Mouse (Mus musculus) lung, postnatal 0 days (tissue): ENCODE data around the gene Ggact. TPM values are rescaled to one million over a fixed set of nuclear protein-coding genes. Genes with fewer than 3 reads are reported as not detected.

Experiments used
- ATAC-seq: fragments of 200-750 bp; cut with Nextera tagmentation; 2 replicates; pipeline ENCODE4 v1.8.0; 2017; ENCODE audit warnings: moderate library complexity
- DNase-seq: peaks from one replicate; pipeline ENCODE4 v3.0.0-alpha.2; 2016; ENCODE audit warnings: low spot score
- H3K27ac ChIP-seq: fragments of 300-500 bp; sonication (generic); 2 replicates; pipeline ENCODE4 v1.5.1; 2014; ENCODE audit warnings: antibody characterized with exemption, mild to moderate bottlenecking, low read length, mixed read lengths
- H3K27me3 ChIP-seq: fragments of 300-500 bp; sonication (generic); replicated peaks from 2 replicates; pipeline ENCODE4 v1.6.1; 2014; ENCODE audit warnings: low read length, mixed read lengths; ENCODE audit not compliant: insufficient read depth
- H3K36me3 ChIP-seq: fragments of 300-500 bp; sonication (generic); 2 replicates; pipeline ENCODE4 v1.6.1; 2014; ENCODE audit warnings: low read length, mixed read lengths; ENCODE audit not compliant: insufficient read depth
- H3K4me1 ChIP-seq: fragments of 300-500 bp; sonication (generic); 2 replicates; pipeline ENCODE4 v1.6.1; 2014; ENCODE audit warnings: antibody characterized with exemption, low read depth, low read length, mixed read lengths; ENCODE audit not compliant: insufficient read depth
- H3K4me2 ChIP-seq: fragments of 300-500 bp; sonication (generic); replicated peaks from 2 replicates; pipeline ENCODE4 v1.6.1; 2014; ENCODE audit warnings: low read depth, mild to moderate bottlenecking, low read length, moderate library complexity, mixed read lengths
- H3K4me3 ChIP-seq: fragments of 300-500 bp; sonication (generic); 2 replicates; pipeline ENCODE4 v1.5.1; 2014; ENCODE audit warnings: low read depth, low read length
- H3K9ac ChIP-seq: fragments of 300-500 bp; sonication (generic); replicated peaks from 2 replicates; pipeline ENCODE4 v1.6.1; 2014; ENCODE audit warnings: low read depth, mild to moderate bottlenecking
- H3K9me3 ChIP-seq: fragments of 300-500 bp; sonication (generic); 2 replicates; pipeline ENCODE4 v1.6.1; 2016; ENCODE audit warnings: low read length, mixed read lengths
- CTCF ChIP-seq: IDR thresholded peaks from 2 replicates; pipeline ENCODE4 v1.5.1; 2016; ENCODE audit warnings: antibody characterized with exemption, mild to moderate bottlenecking
- EP300 ChIP-seq: IDR thresholded peaks from 2 replicates; pipeline ENCODE4 v1.6.1; 2016; ENCODE audit warnings: antibody characterized with exemption, mild to moderate bottlenecking, control low read depth
- WGBS: fragments of 180-500 bp; shearing (Covaris S2); extraction: QIAGEN DNeasy Blood & Tissue Kit; methylation state at CpG from one replicate; pipeline ENCODE4 v1.1.7; 2014; 5-methylcytosine and 5-hydroxymethylcytosine counted together
- polyA plus RNA-seq: library from polyadenylated mRNA; unstranded; fragments of >200 nt; fragmentation: Nextera tagmentation; extraction: Ambion mirVana; gene quantifications from 2 replicates; pipeline ENCODE4 v1.2.1, GENCODE M21; 2015

The Ggact gene
- polyA plus RNA-seq, 1 experiment from 2014 or later = 35.3 TPM

GRCm38 (mm10) chr14:122891470-122891968 is 22.0 kb downstream of the Ggact start:
- no peaks in the 10 kb centered on the region for H3K4me1 ChIP-seq
- no peak overlapping the region for H3K27ac ChIP-seq
- ATAC-seq (no peak), DNase-seq (no peak)
- H3K4me2 ChIP-seq = no peak overlapping the region
- TF ChIP-seq EP300 (no peak), CTCF (no peak)
- H3K9me3 ChIP-seq = no peaks in the 10 kb centered on the region
- no peak overlapping the region for H3K4me3 ChIP-seq
- 89% methylated on average over 12 of the region's 12 CpGs for WGBS
- H3K9ac ChIP-seq = no peak overlapping the region
- no peaks in the 10 kb centered on the region for H3K27me3 ChIP-seq
- H3K36me3 ChIP-seq = no peaks in the 10 kb centered on the region

- H3K9ac ChIP-seq = no peak overlapping the region
- H3K36me3 ChIP-seq = no peaks in the 10 kb centered on the region
- H3K4me3 ChIP-seq = no peak overlapping the region
- no peaks in the 10 kb centered on the region for H3K4me1 ChIP-seq
- 91% methylated on average over 1 of the region's 1 CpGs for WGBS
- H3K27ac ChIP-seq = no peak overlapping the region
- no peak overlapping the region for H3K4me2 ChIP-seq
- H3K27me3 ChIP-seq = no peaks in the 10 kb centered on the region
- H3K9me3 ChIP-seq = no peaks in the 10 kb centered on the region
- no peak for ATAC-seq
- TF ChIP-seq EP300 (no peak), CTCF (no peak)
- DNase-seq = no peak
These were observed 25.1 kb downstream of the Ggact start for GRCm38 (mm10) chr14:122888480-122888872.

GRCm38 (mm10) chr14:122887702-122888479 is 25.7 kb downstream of the Ggact start:
- no peak overlapping the region for H3K9ac ChIP-seq
- no peak overlapping the region for H3K4me2 ChIP-seq
- TF ChIP-seq EP300 (no peak), CTCF (no peak)
- no peaks in the 10 kb centered on the region for H3K27me3 ChIP-seq
- H3K36me3 ChIP-seq = no peaks in the 10 kb centered on the region
- no peak overlapping the region for H3K27ac ChIP-seq
- DNase-seq (no peak), ATAC-seq (no peak)
- H3K4me3 ChIP-seq = no peak overlapping the region
- H3K4me1 ChIP-seq = no peaks in the 10 kb centered on the region
- H3K9me3 ChIP-seq = no peaks in the 10 kb centered on the region
- WGBS = 97% methylated on average over 3 of the region's 3 CpGs

- Histone ChIP-seq H3K4me2 (no peak overlapping the region), H3K27ac (no peak overlapping the region), H3K27me3 (no peaks in the 10 kb centered on the region), H3K4me3 (no peak overlapping the region), H3K9me3 (no peaks in the 10 kb centered on the region), H3K4me1 (no peaks in the 10 kb centered on the region), H3K9ac (no peak overlapping the region), H3K36me3 (no peaks in the 10 kb centered on the region)
- TF ChIP-seq EP300 = no peak
- no peak for TF ChIP-seq CTCF
- WGBS = 84% methylated on average over 1 of the region's 1 CpGs
- DNase-seq (no peak), ATAC-seq (no peak)
These were observed 26.3 kb downstream of the Ggact start for GRCm38 (mm10) chr14:122887278-122887677.

- no peaks in the 10 kb centered on the region for H3K4me1 ChIP-seq
- no peak overlapping the region for H3K9ac ChIP-seq
- no peaks in the 10 kb centered on the region for H3K9me3 ChIP-seq
- no peak overlapping the region for H3K4me3 ChIP-seq
- no peaks in the 10 kb centered on the region for H3K36me3 ChIP-seq
- TF ChIP-seq EP300 (no peak), CTCF (no peak)
- ATAC-seq (no peak), DNase-seq (no peak)
- H3K27ac ChIP-seq = no peak overlapping the region
- no peak overlapping the region for H3K4me2 ChIP-seq
- no peaks in the 10 kb centered on the region for H3K27me3 ChIP-seq
- 84% methylated on average over 7 of the region's 7 CpGs for WGBS
These were observed 27.7 kb downstream of the Ggact start for GRCm38 (mm10) chr14:122885893-122886292.

- Histone ChIP-seq H3K4me3 (no peak overlapping the region), H3K9ac (no peak overlapping the region), H3K27me3 (no peaks in the 10 kb centered on the region), H3K27ac (no peak overlapping the region), H3K36me3 (no peaks in the 10 kb centered on the region), H3K9me3 (no peaks in the 10 kb centered on the region), H3K4me2 (no peak overlapping the region), H3K4me1 (no peaks in the 10 kb centered on the region)
- TF ChIP-seq EP300 (no peak), CTCF (no peak)
- peak; percentile 11 for DNase-seq
- WGBS = 62% methylated on average over 10 of the region's 10 CpGs
- ATAC-seq = peak; percentile 35; the same call in 1 of the 2 replicates
These were observed 29.6 kb downstream of the Ggact start for GRCm38 (mm10) chr14:122883821-122884584.
